Mouse (Mus musculus) activated CD4-positive, CD25-positive, alpha-beta regulatory T cell, adult 4 months (primary cell): ENCODE data around the gene Mras. TPM values are rescaled to one million over a fixed set of nuclear protein-coding genes. Genes with fewer than 3 reads are reported as not detected.

Source experiments
- ATAC-seq: one replicate; pipeline ENCODE4 v1.8.0; 2017
- polyA plus RNA-seq, 2 experiments: library from polyadenylated mRNA; unstranded; fragments of 100-300 nt; shearing (Covaris generic); gene quantifications; one replicate each; pipeline ENCODE4 v1.2.1; 2017

The Mras gene
- polyA plus RNA-seq, 2 experiments from 2014 or later = not detected

- no peak for ATAC-seq
Measured at GRCm38 (mm10) chr9:99357561-99357920, 79.6 kb downstream of the Mras start.

DNA sequence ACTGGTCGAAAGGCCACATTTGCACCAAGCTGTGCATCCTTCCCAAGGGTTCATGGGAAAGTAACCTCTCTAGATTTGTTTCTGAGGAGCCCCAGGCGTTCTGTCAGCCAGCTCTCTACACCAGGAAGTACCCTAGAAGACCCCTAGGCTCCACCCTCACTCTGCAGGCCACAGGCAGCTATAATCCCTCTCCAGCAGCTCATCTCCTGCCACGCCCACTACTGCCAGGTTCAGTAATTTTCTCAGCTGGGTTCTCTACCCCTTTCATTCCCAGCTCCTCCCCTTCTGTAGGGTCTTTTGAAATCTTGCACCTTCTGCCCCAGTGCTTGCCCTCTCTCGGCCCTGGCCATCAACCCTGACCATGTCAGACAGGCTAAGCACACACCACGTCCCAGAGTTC is 81.2 kb downstream of the Mras start:
- no peak for ATAC-seq

DNA sequence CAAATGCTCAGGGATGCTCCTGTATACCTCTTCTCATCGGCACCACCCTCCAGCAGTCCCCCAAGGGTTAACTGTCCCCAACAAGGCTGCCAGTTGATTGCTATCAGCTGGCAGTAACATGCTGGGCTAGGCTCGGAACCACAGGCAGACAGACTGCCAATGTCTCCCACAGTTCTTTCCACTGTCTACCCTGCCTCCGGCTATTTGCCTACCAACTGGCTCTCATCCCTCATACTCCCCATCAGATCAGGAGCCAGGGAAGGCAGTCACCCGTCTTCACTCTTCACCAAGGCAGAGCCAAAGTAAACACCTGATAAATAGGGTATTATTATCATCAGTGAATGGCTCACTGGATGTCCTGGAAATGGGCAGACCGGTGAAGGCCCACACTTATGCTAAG is 82.4 kb downstream of the Mras start:
- no peak for ATAC-seq

- ATAC-seq = no peak
Measured at GRCm38 (mm10) chr9:99353390-99353789, 83.8 kb downstream of the Mras start.

DNA sequence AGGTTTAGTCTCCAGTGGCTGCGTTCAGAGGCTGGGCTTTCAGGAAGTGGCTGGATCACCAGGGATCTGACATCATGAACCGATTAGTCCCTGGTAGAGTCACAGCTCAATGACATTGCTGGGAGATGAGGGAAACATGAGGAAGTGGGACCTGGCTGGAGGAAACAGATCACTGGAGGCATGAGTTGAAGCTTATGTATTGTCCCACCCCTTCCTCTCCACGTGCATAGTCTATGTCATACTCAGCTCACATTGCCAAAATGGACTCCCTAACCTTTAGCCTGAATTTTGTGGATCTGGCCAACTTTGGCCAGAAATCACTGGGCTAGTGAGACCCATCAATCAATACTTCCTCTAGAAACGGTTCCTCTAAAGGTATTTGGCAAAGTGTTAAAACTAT is 84.2 kb downstream of the Mras start:
- ATAC-seq = no peak

DNA sequence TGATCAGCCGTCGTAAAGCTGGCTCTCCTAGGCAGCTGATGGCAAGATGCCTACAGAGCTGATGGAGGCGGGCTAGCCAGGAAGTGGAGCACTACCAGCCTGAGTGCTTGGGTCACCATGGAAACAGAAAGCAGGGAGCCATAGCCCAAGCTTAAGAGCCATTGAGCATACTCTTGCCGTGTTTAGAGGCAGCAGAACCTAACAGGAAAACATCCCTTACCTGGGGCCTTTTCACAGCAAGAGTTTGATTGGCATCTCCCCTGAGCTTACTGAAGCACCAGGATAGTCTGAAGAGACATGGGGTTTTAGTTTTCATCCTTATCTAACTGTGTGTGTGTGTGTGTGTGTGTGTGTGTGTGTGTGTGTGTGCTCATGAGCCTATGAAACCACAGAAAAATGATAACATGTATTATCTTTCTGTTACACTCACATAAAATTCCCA is 91.8 kb downstream of the Mras start:
- ATAC-seq = no peak

DNA sequence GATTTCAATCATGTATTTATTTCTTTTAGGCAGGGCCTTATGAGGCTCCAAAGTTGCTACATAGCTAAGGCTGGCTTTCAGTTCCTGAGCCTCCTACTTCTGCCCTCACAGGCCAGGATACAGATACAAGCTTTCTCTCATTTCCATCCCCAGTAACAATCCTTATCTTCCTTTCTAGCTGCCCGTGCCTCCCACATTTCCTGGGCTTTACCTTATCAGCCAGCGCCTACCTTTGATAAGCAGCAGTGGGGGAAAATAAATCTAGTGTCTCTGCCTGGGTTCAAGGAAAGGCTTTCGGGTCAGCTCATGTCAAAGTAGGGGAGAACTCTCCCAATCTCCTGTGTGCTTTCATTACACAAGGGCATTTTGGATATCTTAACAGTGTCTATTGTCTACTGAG is 95.6 kb downstream of the Mras start:
- ATAC-seq = no peak

DNA sequence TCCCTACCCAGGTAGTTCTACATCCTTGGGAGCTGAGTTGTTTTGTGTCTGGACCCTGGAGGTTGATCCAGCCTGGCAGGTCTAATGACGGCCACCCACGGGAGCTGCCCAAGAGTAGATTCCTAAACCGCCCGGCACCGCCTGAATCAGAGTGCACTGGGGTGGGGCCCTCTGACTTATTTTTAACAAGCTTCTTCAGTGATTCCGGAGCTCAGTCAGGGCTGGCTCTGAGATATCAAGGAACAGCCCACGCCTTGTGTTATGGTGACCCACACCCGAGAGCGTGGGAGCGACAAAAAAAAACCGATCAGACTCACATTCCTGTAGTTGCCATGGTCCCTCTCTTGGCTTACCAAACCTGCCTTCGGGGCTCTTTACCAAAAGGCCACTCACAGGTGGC is 97.1 kb downstream of the Mras start:
- ATAC-seq = no peak

- no peak for ATAC-seq
Measured at GRCm38 (mm10) chr9:99339182-99339581, 98.0 kb downstream of the Mras start.

GRCm38 (mm10) chr9:99338293-99338692 is 98.9 kb downstream of the Mras start:
- ATAC-seq = no peak

GRCm38 (mm10) chr9:99336538-99336937 is 100.6 kb downstream of the Mras start:
- ATAC-seq = no peak

Other genes with a start within 250 kb of the Mras start
- gene Faiml, start 200.1 kb downstream of the Mras start, polyA plus RNA-seq = not detected
- 10 to 100 TPM; 16.7 to 17.8 TPM for gene Cep70, start 194.0 kb downstream of the Mras start, polyA plus RNA-seq
- gene Esyt3, start 78.8 kb downstream of the Mras start, polyA plus RNA-seq = under 1 TPM; 0.11 to 0.13 TPM
- gene Nme9, start 14.1 kb upstream of the Mras start, polyA plus RNA-seq = not detected
- gene Armc8, start 131.5 kb upstream of the Mras start, polyA plus RNA-seq = 10 to 100 TPM; 24.0 to 27.4 TPM
- 10 to 100 TPM; 18.4 to 23.7 TPM for gene Dbr1, start 138.4 kb upstream of the Mras start, polyA plus RNA-seq
- not detected for gene A4gnt, start 175.1 kb upstream of the Mras start, polyA plus RNA-seq
- gene Dzip1l, start 192.1 kb upstream of the Mras start, polyA plus RNA-seq = under 1 TPM in 1 of 2 experiments, not detected in 1; 0.13 TPM